Mouse (Mus musculus) embryonic fibroblast, embryonic 13.5 days (primary cell): Measurements from ENCODE around the gene Gm20721. TPM values are rescaled to one million over a fixed set of nuclear protein-coding genes. Genes with fewer than 3 reads are reported as not detected.

Experiments
- H3K27ac ChIP-seq: 2 replicates; pipeline ENCODE4 v1.5.1; 2012; ENCODE audit warnings: low read length, control low read depth, inconsistent platforms; ENCODE audit not compliant: insufficient read depth
- H3K4me1 ChIP-seq: 2 replicates; pipeline ENCODE4 v1.6.1; 2011; ENCODE audit warnings: low read length; ENCODE audit not compliant: control insufficient read depth, insufficient read depth
- H3K4me3 ChIP-seq: 2 replicates; pipeline ENCODE4 v1.5.1; 2011; ENCODE audit warnings: mild to moderate bottlenecking, control low read depth, low read length; ENCODE audit not compliant: insufficient read depth
- CTCF ChIP-seq: IDR thresholded peaks from 2 replicates; pipeline ENCODE4 v1.5.1; 2011; ENCODE audit warnings: mild to moderate bottlenecking, control low read depth, low read length, moderate library complexity, borderline replicate concordance; ENCODE audit not compliant: insufficient read depth
- POLR2A ChIP-seq: IDR thresholded peaks from 2 replicates; pipeline ENCODE4 v1.6.1; 2011; ENCODE audit warnings: low read depth, mild to moderate bottlenecking, control low read depth, low read length, moderate library complexity
- polyA plus RNA-seq: library from polyadenylated mRNA; stranded (reverse); fragments of >200 nt; gene quantifications from 2 replicates; pipeline ENCODE4 v1.2.4, GENCODE M21; 2011; ENCODE audit warnings: low read depth; ENCODE audit not compliant: missing spikeins, insufficient read length

The Gm20721 gene
- polyA plus RNA-seq, 1 experiment = 10.6 TPM

- H3K27ac ChIP-seq = peak overlapping the region; percentile 36; the same call in 1 of the 2 replicates
- H3K4me3 ChIP-seq = no peak overlapping the region
- H3K4me1 ChIP-seq = peaks cover 14% of the 10 kb centered on the region
- no peak for TF ChIP-seq POLR2A
- no peak for TF ChIP-seq CTCF
Observed at GRCm38 (mm10) chr2:174344003-174344655, 2.4 kb downstream of the Gm20721 start.

GRCm38 (mm10) chr2:174343566-174343965 lies 2.9 kb downstream of the Gm20721 start:
- Histone ChIP-seq H3K4me1 (peaks cover 14% of the 10 kb centered on the region), H3K4me3 (no peak overlapping the region)

GRCm38 (mm10) chr2:174342793-174343400 lies 3.6 kb downstream of the Gm20721 start:
- H3K4me3 ChIP-seq = no peak overlapping the region
- peak overlapping the region; percentile 36 for H3K27ac ChIP-seq
- no peak for TF ChIP-seq CTCF
- TF ChIP-seq POLR2A = no peak
- H3K4me1 ChIP-seq = peaks cover 14% of the 10 kb centered on the region

More at GRCm38 (mm10) chr2:174343566-174343965, 2.9 kb downstream of the Gm20721 start:
- H3K27ac ChIP-seq = peak overlapping the region; percentile 36; the same call in 1 of the 2 replicates
- TF ChIP-seq POLR2A = no peak
- TF ChIP-seq CTCF = no peak

- peaks cover 19% of the 10 kb centered on the region for H3K4me1 ChIP-seq
- H3K27ac ChIP-seq = no peak overlapping the region
- no peak for TF ChIP-seq CTCF
- no peak for TF ChIP-seq POLR2A
Observed at GRCm38 (mm10) chr2:174340893-174341580, 5.5 kb downstream of the Gm20721 start.

GRCm38 (mm10) chr2:174340229-174340892 lies 6.2 kb downstream of the Gm20721 start:
- no peak overlapping the region for H3K4me3 ChIP-seq
- peaks cover 21% of the 10 kb centered on the region for H3K4me1 ChIP-seq
- TF ChIP-seq POLR2A (no peak), CTCF (no peak)
- no peak overlapping the region for H3K27ac ChIP-seq

More at GRCm38 (mm10) chr2:174340893-174341580, 5.5 kb downstream of the Gm20721 start:
- H3K4me3 ChIP-seq = no peak overlapping the region

- H3K4me1 ChIP-seq = peaks cover 18% of the 10 kb centered on the region
Observed at GRCm38 (mm10) chr2:174339701-174340100, 6.8 kb downstream of the Gm20721 start.

GRCm38 (mm10) chr2:174337275-174337674 lies 9.2 kb downstream of the Gm20721 start:
- TF ChIP-seq CTCF = no peak
- no peak overlapping the region for H3K4me3 ChIP-seq
- peaks cover 12% of the 10 kb centered on the region for H3K4me1 ChIP-seq
- no peak overlapping the region for H3K27ac ChIP-seq

More at GRCm38 (mm10) chr2:174339701-174340100, 6.8 kb downstream of the Gm20721 start:
- H3K4me3 ChIP-seq = no peak overlapping the region
- TF ChIP-seq CTCF = no peak
- no peak for TF ChIP-seq POLR2A
- H3K27ac ChIP-seq = no peak overlapping the region

GRCm38 (mm10) chr2:174334415-174334814 lies 12.1 kb downstream of the Gm20721 start:
- no peak for TF ChIP-seq CTCF
- no peak for TF ChIP-seq POLR2A
- no peak overlapping the region for H3K27ac ChIP-seq
- H3K4me1 ChIP-seq = peaks cover 12% of the 10 kb centered on the region
- no peak overlapping the region for H3K4me3 ChIP-seq

GRCm38 (mm10) chr2:174333239-174333890 lies 13.1 kb downstream of the Gm20721 start:
- no peak for TF ChIP-seq POLR2A
- no peak for TF ChIP-seq CTCF
- no peak overlapping the region for H3K4me3 ChIP-seq
- peaks cover 12% of the 10 kb centered on the region for H3K4me1 ChIP-seq
- H3K27ac ChIP-seq = no peak overlapping the region
